Mouse (Mus musculus) spleen, adult 18-20 months (tissue): ENCODE measurements around the gene Tpcn2.

Source experiments
- DNase-seq, 2 experiments: peaks; one replicate each; pipeline ENCODE4 v3.0.0; 2022; ENCODE audit warnings: mixed read lengths in 2 of 2

Gene Tpcn2

GRCm38 (mm10) chr7:145283487-145284187, at the start of gene Tpcn2:
TSS of gene Tpcn2 (minus strand) at chr7:145284011.
- peak; percentile 81 to 88 for DNase-seq

GRCm38 (mm10) chr7:145332376-145333041, 48.7 kb upstream of the Tpcn2 start:
- no peak for DNase-seq

GRCm38 (mm10) chr7:145330641-145331040, 46.8 kb upstream of the Tpcn2 start:
- no peak for DNase-seq

GRCm38 (mm10) chr7:145329982-145330381, 46.2 kb upstream of the Tpcn2 start:
- DNase-seq: no peak

- no peak for DNase-seq
Measured at GRCm38 (mm10) chr7:145325697-145326096, 41.9 kb upstream of the Tpcn2 start.

- no peak for DNase-seq
Measured at GRCm38 (mm10) chr7:145323607-145324006, 39.8 kb upstream of the Tpcn2 start.

- no peak for DNase-seq
Measured at GRCm38 (mm10) chr7:145319481-145319880, 35.7 kb upstream of the Tpcn2 start.

GRCm38 (mm10) chr7:145317522-145317921, 33.7 kb upstream of the Tpcn2 start:
- DNase-seq: no peak

- DNase-seq: no peak
Measured at GRCm38 (mm10) chr7:145314785-145315411, 31.1 kb upstream of the Tpcn2 start, which contains the start of gene Mrgprd. TSS of gene Mrgprd (plus strand) at chr7:145314835.

GRCm38 (mm10) chr7:145312137-145312536, 28.3 kb upstream of the Tpcn2 start:
- no peak for DNase-seq

GRCm38 (mm10) chr7:145310526-145310925, 26.7 kb upstream of the Tpcn2 start:
- DNase-seq: no peak

GRCm38 (mm10) chr7:145309877-145310276, 26.1 kb upstream of the Tpcn2 start:
- no peak for DNase-seq

- DNase-seq: no peak
Measured at GRCm38 (mm10) chr7:145308866-145309265, 25.1 kb upstream of the Tpcn2 start.

GRCm38 (mm10) chr7:145308061-145308675, 24.4 kb upstream of the Tpcn2 start:
- no peak for DNase-seq

- DNase-seq: no peak
Measured at GRCm38 (mm10) chr7:145307636-145308035, 23.8 kb upstream of the Tpcn2 start.

- no peak for DNase-seq
Measured at GRCm38 (mm10) chr7:145304153-145304552, 20.3 kb upstream of the Tpcn2 start.

GRCm38 (mm10) chr7:145302488-145303285, 18.9 kb upstream of the Tpcn2 start:
- no peak for DNase-seq

GRCm38 (mm10) chr7:145301341-145302005, 17.7 kb upstream of the Tpcn2 start:
- DNase-seq: no peak

- no peak for DNase-seq
Measured at GRCm38 (mm10) chr7:145301008-145301340, 17.2 kb upstream of the Tpcn2 start.

GRCm38 (mm10) chr7:145300321-145301007, 16.7 kb upstream of the Tpcn2 start, which contains the start of gene Mrgprf:
TSS of gene Mrgprf (plus strand) at chr7:145300828.
- DNase-seq: no peak

GRCm38 (mm10) chr7:145299562-145300320, 15.9 kb upstream of the Tpcn2 start:
- no peak for DNase-seq
